Mouse (Mus musculus): ENCODE data around the gene Gpr15. TPM values are rescaled to one million over a fixed set of nuclear protein-coding genes. Genes with fewer than 3 reads are reported as not detected.

The Gpr15 gene
- total and polyA plus RNA-seq, 2 experiments from 2014 or later, result 0.14 TPM; not detected in 1

- H3K27ac ChIP-seq (ENCODE audit: low read depth, low read length), result no peak overlapping the region
- H3K4me2 ChIP-seq (ENCODE audit: low read depth), result no peak overlapping the region
- no peaks in the 10 kb centered on the region for H3K36me3 ChIP-seq (ENCODE audit: insufficient read depth)
- no peak overlapping the region for H3K9ac ChIP-seq
- TF ChIP-seq CTCF (IDR thresholded peaks at IDR 0.05; ENCODE audit: low read depth), result no peak
- H3K27me3 ChIP-seq (ENCODE audit: insufficient read depth, low read length), result no peaks in the 10 kb centered on the region
- no peak for ATAC-seq
- no peaks in the 10 kb centered on the region for H3K9me3 ChIP-seq (ENCODE audit: low read length)
- no peak overlapping the region for H3K4me3 ChIP-seq (ENCODE audit: low read depth, low read length)
- no peak for DNase-seq
- 80% methylated on average over 5 of the region's 5 CpGs for WGBS
- H3K4me1 ChIP-seq (ENCODE audit: insufficient read depth), result no peaks in the 10 kb centered on the region
Observed at GRCm38 (mm10) chr16:58690322-58690732, 28.5 kb downstream of the Gpr15 start.

GRCm38 (mm10) chr16:58689555-58690169, 29.2 kb downstream of the Gpr15 start:
- DNase-seq (no peak), ATAC-seq (no peak)
- no peaks in the 10 kb centered on the region for H3K36me3 ChIP-seq (ENCODE audit: insufficient read depth)
- H3K9me3 ChIP-seq (ENCODE audit: low read length), result no peaks in the 10 kb centered on the region
- H3K27me3 ChIP-seq (ENCODE audit: insufficient read depth, low read length), result no peaks in the 10 kb centered on the region
- H3K27ac ChIP-seq (ENCODE audit: low read depth, low read length), result no peak overlapping the region
- H3K9ac ChIP-seq, result no peak overlapping the region
- no peak for TF ChIP-seq CTCF (IDR thresholded peaks at IDR 0.05; ENCODE audit: low read depth)
- no peaks in the 10 kb centered on the region for H3K4me1 ChIP-seq (ENCODE audit: insufficient read depth)
- H3K4me3 ChIP-seq (ENCODE audit: low read depth, low read length), result no peak overlapping the region
- no peak overlapping the region for H3K4me2 ChIP-seq (ENCODE audit: low read depth)
- WGBS, result 85% methylated on average over 5 of the region's 5 CpGs

GRCm38 (mm10) chr16:58688534-58688933, 30.3 kb downstream of the Gpr15 start:
- Histone ChIP-seq H3K4me1 (ENCODE audit: insufficient read depth) (no peaks in the 10 kb centered on the region), H3K27me3 (ENCODE audit: insufficient read depth, low read length) (no peaks in the 10 kb centered on the region), H3K4me2 (ENCODE audit: low read depth) (no peak overlapping the region), H3K27ac (ENCODE audit: low read depth, low read length) (no peak overlapping the region), H3K9me3 (ENCODE audit: low read length) (no peaks in the 10 kb centered on the region), H3K4me3 (ENCODE audit: low read depth, low read length) (no peak overlapping the region), H3K9ac (no peak overlapping the region), H3K36me3 (ENCODE audit: insufficient read depth) (no peaks in the 10 kb centered on the region)
- no peak for TF ChIP-seq CTCF (IDR thresholded peaks at IDR 0.05; ENCODE audit: low read depth)
- WGBS, result 96% methylated on average over 1 of the region's 1 CpGs
- DNase-seq, result no peak
- no peak for ATAC-seq

- H3K4me2 ChIP-seq (ENCODE audit: low read depth), result no peak overlapping the region
- H3K4me3 ChIP-seq (ENCODE audit: low read depth, low read length), result no peak overlapping the region
- ATAC-seq, result no peak
- H3K36me3 ChIP-seq (ENCODE audit: insufficient read depth), result no peaks in the 10 kb centered on the region; the same call in 1 of the 2 replicates
- no peak for TF ChIP-seq CTCF (IDR thresholded peaks at IDR 0.05; ENCODE audit: low read depth)
- no peaks in the 10 kb centered on the region for H3K9me3 ChIP-seq (ENCODE audit: low read length)
- WGBS, result 83% methylated on average over 20 of the region's 20 CpGs
- DNase-seq, result no peak
- no peak overlapping the region for H3K9ac ChIP-seq
- no peaks in the 10 kb centered on the region for H3K27me3 ChIP-seq (ENCODE audit: insufficient read depth, low read length)
- no peaks in the 10 kb centered on the region for H3K4me1 ChIP-seq (ENCODE audit: insufficient read depth)
- no peak overlapping the region for H3K27ac ChIP-seq (ENCODE audit: low read depth, low read length)
Observed at GRCm38 (mm10) chr16:58685548-58686537, 33.0 kb downstream of the Gpr15 start.

- Histone ChIP-seq H3K9me3 (ENCODE audit: low read length) (no peaks in the 10 kb centered on the region), H3K4me3 (ENCODE audit: low read depth, low read length) (no peak overlapping the region), H3K4me1 (ENCODE audit: insufficient read depth) (no peaks in the 10 kb centered on the region), H3K36me3 (ENCODE audit: insufficient read depth) (no peaks in the 10 kb centered on the region; the same call in 1 of the 2 replicates), H3K27ac (ENCODE audit: low read depth, low read length) (no peak overlapping the region), H3K9ac (no peak overlapping the region), H3K4me2 (ENCODE audit: low read depth) (no peak overlapping the region), H3K27me3 (ENCODE audit: insufficient read depth, low read length) (no peaks in the 10 kb centered on the region)
- TF ChIP-seq CTCF (IDR thresholded peaks at IDR 0.05; ENCODE audit: low read depth), result no peak
- DNase-seq (no peak), ATAC-seq (no peak)
Observed at GRCm38 (mm10) chr16:58684537-58684936, 34.3 kb downstream of the Gpr15 start.

DNA sequence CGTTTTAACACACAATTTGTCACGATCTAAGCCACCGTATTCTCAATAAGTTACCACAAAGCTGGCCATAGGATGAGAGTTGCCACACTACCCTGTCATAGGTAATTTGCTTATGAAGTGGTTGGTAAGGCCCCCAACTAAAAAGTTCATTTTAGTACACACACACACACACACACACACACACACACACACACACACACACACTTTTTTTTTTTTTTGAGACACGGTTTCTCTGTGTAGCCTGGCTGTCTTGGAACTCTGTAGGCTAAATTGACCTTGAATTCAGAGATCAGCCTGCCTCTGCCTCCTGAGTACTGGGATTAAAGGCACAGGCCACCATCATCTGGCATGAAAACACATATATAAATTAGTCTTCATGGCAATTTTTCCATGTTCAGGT, 35.0 kb downstream of the Gpr15 start:
- no peak overlapping the region for H3K4me3 ChIP-seq (ENCODE audit: low read depth, low read length)
- H3K4me2 ChIP-seq (ENCODE audit: low read depth), result no peak overlapping the region
- H3K27me3 ChIP-seq (ENCODE audit: insufficient read depth, low read length), result no peaks in the 10 kb centered on the region
- H3K27ac ChIP-seq (ENCODE audit: low read depth, low read length), result no peak overlapping the region
- no peaks in the 10 kb centered on the region for H3K4me1 ChIP-seq (ENCODE audit: insufficient read depth)
- H3K9me3 ChIP-seq (ENCODE audit: low read length), result no peaks in the 10 kb centered on the region
- H3K36me3 ChIP-seq (ENCODE audit: insufficient read depth), result no peaks in the 10 kb centered on the region; the same call in 1 of the 2 replicates
- TF ChIP-seq CTCF (IDR thresholded peaks at IDR 0.05; ENCODE audit: low read depth), result no peak
- ATAC-seq, result no peak
- DNase-seq, result no peak
- H3K9ac ChIP-seq, result no peak overlapping the region
- WGBS, result 93% methylated on average over 4 of the region's 4 CpGs

DNA sequence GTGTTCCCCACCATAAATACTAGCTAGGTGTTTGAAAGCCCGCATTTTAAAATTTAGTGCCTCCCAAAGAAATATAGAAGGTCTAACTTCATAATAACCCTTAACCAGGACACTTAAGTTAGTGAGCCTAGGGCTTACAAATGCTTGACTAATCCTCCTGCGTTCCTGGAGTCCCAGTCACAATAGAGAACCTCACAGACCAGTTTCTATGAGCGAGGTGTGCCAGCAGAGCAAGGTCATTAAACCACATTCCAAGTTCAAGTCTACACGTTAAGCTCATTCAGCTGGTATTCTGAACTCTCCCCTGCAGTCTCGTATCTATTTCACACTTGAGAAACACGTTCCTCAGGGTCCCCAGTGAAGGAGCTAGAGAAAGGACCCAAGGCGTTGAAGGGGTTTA, 36.0 kb downstream of the Gpr15 start:
- Histone ChIP-seq H3K4me1 (ENCODE audit: insufficient read depth) (no peaks in the 10 kb centered on the region), H3K9ac (no peak overlapping the region), H3K36me3 (ENCODE audit: insufficient read depth) (peaks cover 7% of the 10 kb centered on the region; the same call in 1 of the 2 replicates), H3K27ac (ENCODE audit: low read depth, low read length) (no peak overlapping the region), H3K9me3 (ENCODE audit: low read length) (no peaks in the 10 kb centered on the region), H3K4me2 (ENCODE audit: low read depth) (no peak overlapping the region), H3K27me3 (ENCODE audit: insufficient read depth, low read length) (no peaks in the 10 kb centered on the region), H3K4me3 (ENCODE audit: low read depth, low read length) (no peak overlapping the region)
- DNase-seq (no peak), ATAC-seq (no peak)
- TF ChIP-seq CTCF (IDR thresholded peaks at IDR 0.05; ENCODE audit: low read depth), result no peak
- WGBS, result 80% methylated on average over 7 of the region's 7 CpGs
